Mouse (Mus musculus) inflammation-experienced regulatory T-cells, adult 6 months (primary cell): ENCODE data around the gene Olfr1008. TPM values are rescaled to one million over a fixed set of nuclear protein-coding genes. Genes with fewer than 3 reads are reported as not detected.
"Not testable (repeated sequence)": the region's sequence is repeated elsewhere in the genome, so short reads cannot be mapped to it uniquely, and the experiment has no call there.

ENCODE experiments used
- ATAC-seq: one replicate; pipeline ENCODE4 v1.8.0; 2017
- polyA plus RNA-seq, 3 experiments: library from polyadenylated mRNA; unstranded; fragments of 100-300 nt; shearing (Covaris generic); gene quantifications; one replicate each; pipeline ENCODE4 v1.2.1; 2017

Gene Olfr1008
- polyA plus RNA-seq: not detected

DNA sequence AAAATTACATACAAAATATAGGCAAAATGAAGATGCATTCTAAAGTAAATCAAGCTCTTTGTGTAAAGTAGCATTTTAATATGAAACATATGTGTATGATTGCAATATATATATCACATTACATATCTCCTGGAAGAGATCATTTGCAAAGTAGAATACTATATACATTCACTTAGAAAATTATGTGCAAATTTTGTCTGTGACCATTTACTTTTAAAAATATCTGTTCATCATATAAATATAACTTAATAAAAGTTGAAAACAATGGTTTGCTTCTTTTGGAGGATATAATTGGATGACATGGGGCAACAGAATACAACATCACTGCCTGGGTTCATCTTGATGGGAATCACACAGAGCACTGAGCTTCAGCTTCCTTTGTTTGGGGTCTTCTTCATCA lies at the start of gene Olfr1008:
Gene Olfr1008, plus strand, starts transcription at position 301 of the 400 bp plus-strand sequence.
- ATAC-seq: no peak

DNA sequence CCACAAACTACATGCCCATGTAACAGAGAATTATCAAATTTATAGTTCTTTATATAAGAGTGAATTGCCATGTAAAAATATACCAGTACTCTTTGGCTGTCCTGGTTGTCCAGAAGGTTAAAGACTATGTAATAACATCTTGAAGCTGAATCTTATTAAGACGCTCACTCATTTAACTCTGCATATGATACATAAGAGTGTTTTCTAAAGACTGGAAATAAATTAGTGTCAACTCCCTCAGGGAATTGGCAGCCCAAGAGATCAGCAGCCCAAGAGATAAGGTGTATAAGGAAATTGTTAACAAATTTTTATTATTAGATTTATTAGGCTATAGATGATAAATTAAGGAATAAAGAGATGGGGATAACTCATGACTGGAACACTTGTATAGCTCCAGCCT lies 38.6 kb upstream of the Olfr1008 start, which contains the start of gene Olfr1002:
Gene Olfr1002, minus strand, starts transcription at position 101 of the 400 bp plus-strand sequence.
- no peak for ATAC-seq

DNA sequence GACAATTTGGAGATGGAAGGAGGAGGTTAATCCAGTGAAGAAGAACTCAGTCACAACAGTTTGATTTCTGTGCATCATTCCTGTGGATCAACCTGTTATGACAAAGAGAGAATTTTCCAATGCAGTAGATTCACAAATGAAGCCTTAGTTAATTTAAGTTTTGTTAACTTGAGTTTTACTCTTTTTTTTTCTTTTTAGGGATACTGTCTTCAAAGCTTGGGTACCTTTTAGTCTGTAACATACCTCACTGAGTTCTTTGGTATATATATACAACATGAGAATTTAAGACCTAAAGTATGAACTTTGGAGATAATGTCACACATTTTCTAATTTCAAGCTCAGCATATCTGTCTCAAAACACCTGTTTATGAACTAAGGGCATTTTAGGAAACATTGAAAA lies 24.9 kb upstream of the Olfr1008 start, which contains the start of gene Olfr154:
Gene Olfr154, minus strand, starts transcription at position 101 of the 400 bp plus-strand sequence.
- ATAC-seq: not testable (repeated sequence)

DNA sequence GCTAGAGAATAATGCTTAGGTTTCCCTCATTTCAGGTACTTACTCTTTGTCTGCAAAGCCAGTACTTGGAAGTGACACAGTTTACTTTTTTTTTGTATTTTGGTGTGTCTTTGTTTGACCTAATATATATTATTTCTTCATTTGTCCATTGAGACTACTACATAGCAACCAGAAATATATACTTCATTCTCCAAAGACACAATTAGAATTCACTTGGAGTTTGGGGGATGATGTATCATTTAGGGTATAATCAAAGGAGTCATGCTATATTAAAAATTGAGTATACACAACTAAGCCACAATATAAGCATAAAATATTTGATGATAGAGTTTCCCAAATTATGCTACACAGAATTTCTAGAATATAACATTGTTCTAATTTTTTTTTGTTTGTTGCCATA lies 10.6 kb upstream of the Olfr1008 start, which contains the start of gene Olfr1006:
Gene Olfr1006, minus strand, starts transcription at position 101 of the 400 bp plus-strand sequence.
- no peak for ATAC-seq

DNA sequence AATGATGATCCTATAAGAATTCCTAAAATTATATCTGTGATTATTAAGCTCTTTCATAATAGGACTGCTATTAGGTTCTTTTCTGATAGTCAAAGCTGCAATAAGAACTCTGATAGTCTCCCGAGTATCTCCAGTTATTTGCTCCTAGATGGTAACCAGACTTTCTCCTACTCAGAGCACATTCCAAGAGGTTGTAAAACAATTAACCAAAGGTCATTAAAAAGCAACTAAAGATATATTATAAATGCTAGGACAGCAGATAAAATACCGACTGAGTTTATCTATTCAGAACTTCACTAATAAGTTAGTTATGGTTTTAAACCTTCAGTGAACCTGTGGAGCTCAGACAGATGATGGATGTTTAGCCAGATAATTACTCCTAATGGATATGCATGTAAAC lies 21.4 kb downstream of the Olfr1008 start:
- ATAC-seq: not testable (repeated sequence)

DNA sequence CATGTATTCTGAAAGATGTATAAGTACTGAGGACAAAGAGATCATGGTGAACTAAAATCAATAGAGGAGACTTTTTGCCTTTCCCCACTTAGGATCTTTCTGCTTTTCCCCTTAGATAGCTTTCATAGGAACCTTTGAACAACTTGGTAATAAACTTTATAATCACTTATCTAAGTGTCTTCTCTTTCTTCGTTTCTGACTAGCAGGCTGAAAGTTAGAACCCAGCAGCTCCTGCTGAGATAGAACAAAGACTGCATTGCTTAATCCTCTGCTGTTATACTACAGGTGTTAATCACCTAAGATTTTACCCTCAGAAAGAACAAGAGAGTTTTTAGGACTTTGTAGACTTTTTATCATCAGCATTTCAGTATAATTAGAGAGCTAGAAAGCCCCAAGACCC lies 21.9 kb downstream of the Olfr1008 start:
- no peak for ATAC-seq

DNA sequence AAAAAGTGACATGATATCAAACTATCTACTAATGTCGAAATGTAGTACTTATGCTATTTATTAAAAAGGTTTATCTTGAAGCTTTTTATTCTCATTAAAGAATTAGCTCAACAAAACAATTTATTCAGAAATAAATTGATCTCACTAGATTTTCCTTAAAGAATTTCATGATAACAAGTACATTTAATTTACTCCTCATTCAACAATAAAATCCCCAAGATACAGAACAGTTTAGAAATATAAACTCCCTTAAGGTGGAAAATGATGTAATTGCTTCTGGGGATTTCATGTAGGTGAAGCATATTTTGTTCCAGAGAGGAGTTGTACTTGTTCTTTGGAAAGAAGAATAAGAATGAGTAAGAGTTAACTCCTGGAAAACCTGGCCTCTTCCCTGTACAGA lies 25.9 kb downstream of the Olfr1008 start, which contains the start of gene Olfr1009:
Gene Olfr1009, plus strand, starts transcription at position 301 of the 400 bp plus-strand sequence.
- ATAC-seq: no peak

DNA sequence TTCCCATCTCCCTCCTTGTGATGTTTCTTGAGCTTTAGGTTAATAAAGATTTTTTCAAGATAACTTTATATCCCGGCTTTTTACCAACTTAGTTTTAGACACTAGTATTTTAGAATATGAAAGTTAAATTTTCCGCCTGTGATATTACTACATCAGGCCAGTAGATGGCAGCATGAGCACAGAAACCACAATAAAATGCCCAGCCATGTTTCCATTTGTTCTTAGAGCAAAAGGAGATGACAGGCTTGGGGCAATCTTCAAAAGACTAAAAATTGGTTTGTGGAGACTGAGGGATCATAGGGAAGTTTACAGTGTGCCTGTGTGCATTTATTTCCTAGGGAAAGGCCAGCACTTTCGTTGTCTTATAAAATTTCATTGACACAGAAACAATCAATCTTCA lies 36.6 kb downstream of the Olfr1008 start:
- no peak for ATAC-seq

Other genes with a start within 250 kb of the Olfr1008 start
- gene Olfr995, start 245.8 kb upstream of the Olfr1008 start, polyA plus RNA-seq: not detected
- gene 4833423E24Rik, start 170.4 kb upstream of the Olfr1008 start, polyA plus RNA-seq: not detected
- not detected for gene Olfr996, start 110.2 kb upstream of the Olfr1008 start, polyA plus RNA-seq
- not detected for gene Olfr998, start 100.5 kb upstream of the Olfr1008 start, polyA plus RNA-seq
- not detected for gene Olfr1000, start 77.5 kb upstream of the Olfr1008 start, polyA plus RNA-seq
- gene Olfr1002, start 38.7 kb upstream of the Olfr1008 start, polyA plus RNA-seq: not detected
- not detected for gene Olfr154, start 25.0 kb upstream of the Olfr1008 start, polyA plus RNA-seq
- not detected for gene Olfr1006, start 10.7 kb upstream of the Olfr1008 start, polyA plus RNA-seq
- gene Olfr1009, start 26.0 kb downstream of the Olfr1008 start, polyA plus RNA-seq: not detected
- not detected for gene Olfr1012, start 73.3 kb downstream of the Olfr1008 start, polyA plus RNA-seq
- not detected for gene Olfr1013, start 77.7 kb downstream of the Olfr1008 start, polyA plus RNA-seq
- not detected for gene Olfr1014, start 83.3 kb downstream of the Olfr1008 start, polyA plus RNA-seq
- not detected for gene Olfr1015, start 92.6 kb downstream of the Olfr1008 start, polyA plus RNA-seq
- gene Olfr1016, start 113.1 kb downstream of the Olfr1008 start, polyA plus RNA-seq: not detected
- gene Olfr1018, start 129.0 kb downstream of the Olfr1008 start, polyA plus RNA-seq: not detected
- not detected for gene Olfr1019, start 156.1 kb downstream of the Olfr1008 start, polyA plus RNA-seq
- not detected for gene Olfr1020, start 157.6 kb downstream of the Olfr1008 start, polyA plus RNA-seq
- not detected for gene Olfr1022, start 179.2 kb downstream of the Olfr1008 start, polyA plus RNA-seq
- not detected for gene Olfr1023, start 196.2 kb downstream of the Olfr1008 start, polyA plus RNA-seq
- not detected for gene Olfr1024, start 215.6 kb downstream of the Olfr1008 start, polyA plus RNA-seq
- not detected for gene Olfr1025-ps1, start 225.8 kb downstream of the Olfr1008 start, polyA plus RNA-seq
- not detected for gene Olfr1026, start 232.1 kb downstream of the Olfr1008 start, polyA plus RNA-seq